Mouse (Mus musculus): ENCODE data around the gene Olfr1537.

DNA sequence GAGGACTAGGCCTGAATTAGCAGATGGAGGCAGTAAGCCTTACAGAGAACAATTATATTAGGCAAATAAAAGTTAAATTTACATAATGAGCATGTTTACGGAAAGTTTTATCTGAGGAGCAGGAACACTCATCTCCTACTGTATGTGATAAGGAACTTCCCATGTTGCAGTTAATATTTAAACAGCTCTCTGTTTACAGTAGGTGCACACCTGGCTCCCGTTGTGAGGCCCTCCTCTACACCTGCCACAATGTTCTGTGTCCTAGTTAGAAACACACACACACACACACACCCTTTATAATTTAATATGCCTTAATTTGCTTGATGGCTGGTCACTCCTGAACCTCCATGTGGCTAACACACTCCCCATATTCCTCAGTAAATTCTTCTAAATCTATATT, 37.3 kb upstream of the Olfr1537 start:
- TF ChIP-seq CTCF (IDR thresholded peaks at IDR 0.05; ENCODE audit: insufficient read depth, low read length) (no peak), POLR2A (IDR thresholded peaks at IDR 0.05; ENCODE audit: borderline replicate concordance, extremely low read depth, low read depth, low read length) (no peak)
